Mouse (Mus musculus) hindbrain, embryonic 15.5 days (tissue): Measurements from ENCODE around the gene Zfp672. TPM values are rescaled to one million over a fixed set of nuclear protein-coding genes. Genes with fewer than 3 reads are reported as not detected.
"Not testable (repeated sequence)": the region's sequence is repeated elsewhere in the genome, so short reads cannot be mapped to it uniquely, and the experiment has no call there.

Experiments used
- ATAC-seq: fragments of 200-750 bp; cut with Nextera tagmentation; 2 replicates; pipeline ENCODE4 v1.8.0; 2017; ENCODE audit warnings: low read depth, moderate number of reproducible peaks, moderate TSS enrichment; ENCODE audit not compliant: low FRiP score
- H3K27ac ChIP-seq: fragments of 300-500 bp; sonication (generic); replicated peaks from 2 replicates; pipeline ENCODE4 v1.5.1; 2015; ENCODE audit warnings: mild to moderate bottlenecking, inconsistent platforms
- H3K27me3 ChIP-seq: fragments of 300-500 bp; sonication (generic); 2 replicates; pipeline ENCODE4 v1.6.1; 2015; ENCODE audit warnings: control low read depth, inconsistent platforms
- H3K36me3 ChIP-seq: fragments of 300-500 bp; sonication (generic); 2 replicates; pipeline ENCODE4 v1.6.1; 2015; ENCODE audit warnings: control low read depth, inconsistent platforms
- H3K4me1 ChIP-seq: fragments of 300-500 bp; sonication (generic); replicated peaks from 2 replicates; pipeline ENCODE4 v1.6.1; 2015; ENCODE audit warnings: control low read depth, inconsistent platforms
- H3K4me2 ChIP-seq: fragments of 300-500 bp; sonication (generic); 2 replicates; pipeline ENCODE4 v1.6.1; 2015; ENCODE audit warnings: moderate library complexity, mild to moderate bottlenecking, inconsistent platforms
- H3K4me3 ChIP-seq: fragments of 300-500 bp; sonication (generic); 2 replicates; pipeline ENCODE4 v1.5.1; 2015; ENCODE audit warnings: mild to moderate bottlenecking, inconsistent platforms
- H3K9ac ChIP-seq: fragments of 300-500 bp; sonication (generic); 2 replicates; pipeline ENCODE4 v1.6.1; 2015; ENCODE audit warnings: inconsistent platforms
- H3K9me3 ChIP-seq: fragments of 300-500 bp; sonication (generic); 2 replicates; pipeline ENCODE4 v1.6.1; 2016; ENCODE audit warnings: control low read depth, inconsistent platforms
- WGBS: fragments of 180-500 bp; shearing (Covaris S2); methylation state at CpG from one replicate; pipeline ENCODE4 v1.1.7; 2015; 5-methylcytosine and 5-hydroxymethylcytosine counted together
- polyA plus RNA-seq: library from polyadenylated mRNA; unstranded; fragments of >200 nt; fragmentation: Nextera tagmentation; extraction: Ambion mirVana; gene quantifications from 2 replicates; pipeline ENCODE4 v1.2.1, GENCODE M21; 2015

Zfp672 gene
- polyA plus RNA-seq, 1 experiment from 2014 or later: 37.5 TPM

DNA sequence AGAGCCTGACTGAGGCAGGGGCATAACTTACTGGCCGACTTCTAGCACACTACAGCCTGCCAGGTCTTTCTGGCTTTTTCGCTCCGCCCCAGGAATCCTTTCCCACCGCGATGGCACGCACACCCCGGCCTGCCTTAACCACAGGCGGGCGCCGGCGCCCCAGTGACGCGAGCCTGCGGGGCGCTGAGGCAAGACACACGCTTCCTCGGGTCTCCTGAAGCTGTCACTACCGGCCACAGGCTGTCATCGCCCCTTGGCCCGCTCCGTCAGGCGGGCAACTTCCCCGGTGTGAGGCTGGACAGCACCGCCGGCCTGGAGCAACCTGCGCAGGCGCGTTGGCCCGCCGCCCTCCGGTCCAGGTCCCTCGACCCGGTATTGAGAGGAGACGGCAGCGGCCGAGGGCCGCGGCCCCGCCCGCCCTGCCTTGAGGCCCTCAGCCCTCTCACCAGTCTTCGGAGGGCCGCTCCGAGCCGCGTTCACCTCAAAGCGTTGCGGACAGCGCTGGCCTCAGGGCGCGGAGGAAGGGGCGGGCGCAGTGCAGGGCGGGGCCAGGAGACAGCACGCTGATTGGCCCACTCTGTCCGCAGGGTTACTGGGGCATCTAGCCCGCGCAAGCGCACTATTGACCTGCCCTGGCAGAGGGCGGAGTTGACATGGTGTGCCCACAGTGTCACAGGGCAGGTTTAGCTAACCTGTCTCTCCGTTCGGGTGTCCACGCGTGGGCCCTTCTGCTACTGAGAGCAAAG, 7.1 kb downstream of the Zfp672 start:
- Histone ChIP-seq H3K4me1 (peaks cover 36% of the 10 kb centered on the region), H3K9me3 (no peaks in the 10 kb centered on the region), H3K4me2 (peak overlapping the region; percentile 77), H3K27ac (peak overlapping the region; percentile 97), H3K36me3 (peaks cover 24% of the 10 kb centered on the region), H3K27me3 (no peaks in the 10 kb centered on the region), H3K9ac (peak overlapping the region; percentile 92), H3K4me3 (peak overlapping the region; percentile 81)
- under 1% methylated on average over 57 of the region's 63 CpGs for WGBS
- peak; percentile 98 for ATAC-seq

DNA sequence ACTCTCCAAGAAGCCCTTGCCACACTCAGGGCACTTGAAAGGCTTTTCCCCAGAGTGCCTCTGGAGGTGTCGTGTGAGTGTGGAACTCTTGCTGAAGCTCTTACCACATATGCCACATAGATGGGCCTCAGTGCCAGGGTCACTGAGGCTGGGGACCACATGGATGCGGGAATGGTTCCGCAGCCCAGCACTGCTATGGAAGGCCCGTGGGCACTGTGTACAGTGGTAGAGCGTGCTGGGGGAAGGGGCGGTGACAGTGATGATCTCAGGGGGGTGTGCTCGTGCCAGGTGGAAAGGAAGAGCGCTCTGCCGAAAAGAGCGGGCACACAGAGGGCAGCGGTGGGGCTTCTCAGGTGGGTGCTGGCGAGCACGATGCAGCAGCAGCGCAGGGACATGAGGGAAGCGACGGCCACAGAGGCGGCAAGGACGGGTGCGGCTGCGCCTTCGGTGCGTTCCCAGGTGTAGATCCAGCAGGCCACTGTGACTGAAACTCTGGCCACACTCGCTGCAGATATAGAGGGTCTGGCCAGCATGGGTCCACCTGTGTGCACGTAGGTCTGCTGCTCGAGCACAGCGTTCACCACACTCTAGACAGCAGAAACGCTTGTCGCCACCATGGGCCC, 13.3 kb downstream of the Zfp672 start:
- Histone ChIP-seq H3K9me3 (no peaks in the 10 kb centered on the region), H3K27ac (no peak overlapping the region), H3K27me3 (no peaks in the 10 kb centered on the region), H3K9ac (no peak overlapping the region), H3K4me1 (peaks cover 16% of the 10 kb centered on the region), H3K4me2 (no peak overlapping the region), H3K36me3 (peaks cover 30% of the 10 kb centered on the region), H3K4me3 (no peak overlapping the region)
- peak; percentile 61 for ATAC-seq
- 67% methylated on average over 28 of the region's 28 CpGs for WGBS

GRCm38 (mm10) chr11:58316344-58316743, 13.8 kb downstream of the Zfp672 start:
- Histone ChIP-seq H3K9ac (no peak overlapping the region), H3K4me2 (no peak overlapping the region), H3K4me1 (peaks cover 10% of the 10 kb centered on the region), H3K27ac (no peak overlapping the region), H3K9me3 (no peaks in the 10 kb centered on the region), H3K36me3 (peaks cover 32% of the 10 kb centered on the region), H3K4me3 (no peak overlapping the region), H3K27me3 (no peaks in the 10 kb centered on the region)
- ATAC-seq: peak; percentile 43
- 86% methylated on average over 17 of the region's 17 CpGs for WGBS

DNA sequence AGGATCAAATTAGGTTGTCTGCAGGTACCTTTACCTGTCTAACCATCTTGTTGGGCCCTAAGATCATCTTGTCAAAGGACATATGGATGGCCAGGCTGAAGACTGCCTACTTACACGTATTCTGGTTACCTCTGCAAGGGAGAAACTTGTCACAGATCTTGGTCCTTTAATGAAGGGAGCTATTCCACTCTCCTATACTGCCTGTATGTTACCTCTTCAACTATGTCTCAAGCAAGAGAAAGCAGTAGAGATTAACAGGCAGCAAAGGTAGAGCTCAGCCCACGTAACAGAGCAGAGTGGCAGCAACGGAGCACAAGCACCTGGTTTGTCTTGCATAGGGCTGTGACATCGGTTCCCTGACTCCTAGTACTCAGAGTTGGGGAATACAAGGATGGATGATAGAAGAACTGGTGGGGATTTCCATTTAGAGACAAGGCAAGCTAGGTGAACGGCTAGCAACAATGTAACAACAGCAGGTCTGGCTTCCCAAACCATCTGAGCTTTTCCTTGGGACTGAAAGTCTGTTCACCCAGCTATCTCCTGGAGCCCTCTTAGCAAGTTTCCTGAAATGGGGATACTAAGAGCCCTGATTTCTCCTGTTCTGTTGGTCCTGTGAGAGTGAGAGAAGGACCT, 14.5 kb downstream of the Zfp672 start:
- Histone ChIP-seq H3K9ac (no peak overlapping the region), H3K4me2 (no peak overlapping the region), H3K4me3 (no peak overlapping the region), H3K27me3 (no peaks in the 10 kb centered on the region), H3K27ac (no peak overlapping the region), H3K36me3 (peaks cover 32% of the 10 kb centered on the region), H3K4me1 (peaks cover 5% of the 10 kb centered on the region; the same call in 1 of the 2 replicates), H3K9me3 (no peaks in the 10 kb centered on the region)
- no peak for ATAC-seq
- WGBS: 94% methylated on average over 5 of the region's 5 CpGs

GRCm38 (mm10) chr11:58314069-58314468, 16.1 kb downstream of the Zfp672 start:
- Histone ChIP-seq H3K27ac (no peak overlapping the region), H3K9me3 (no peaks in the 10 kb centered on the region), H3K4me2 (no peak overlapping the region), H3K27me3 (no peaks in the 10 kb centered on the region), H3K36me3 (peaks cover 23% of the 10 kb centered on the region), H3K4me1 (no peaks in the 10 kb centered on the region), H3K4me3 (no peak overlapping the region), H3K9ac (no peak overlapping the region)
- no peak for ATAC-seq
- 63% methylated on average over 6 of the region's 6 CpGs for WGBS

- 96% methylated on average over 9 of the region's 9 CpGs for WGBS
- H3K9ac ChIP-seq: no peak overlapping the region
- H3K27ac ChIP-seq: no peak overlapping the region
- H3K4me3 ChIP-seq: no peak overlapping the region
- H3K9me3 ChIP-seq: no peaks in the 10 kb centered on the region
- H3K36me3 ChIP-seq: 0 out of 2 replicates have a peak, but pooled peaks cover 3% of the 10 kb centered on the region
- H3K27me3 ChIP-seq: no peaks in the 10 kb centered on the region
- H3K4me2 ChIP-seq: no peak overlapping the region
- H3K4me1 ChIP-seq: peaks cover 23% of the 10 kb centered on the region
- no peak for ATAC-seq
Measured at GRCm38 (mm10) chr11:58308661-58309060, 21.5 kb downstream of the Zfp672 start.

GRCm38 (mm10) chr11:58307411-58308080, 22.6 kb downstream of the Zfp672 start:
- WGBS: under 1% methylated on average over 42 of the region's 42 CpGs
- H3K36me3 ChIP-seq: 0 out of 2 replicates have a peak, but pooled peaks cover 3% of the 10 kb centered on the region
- no peaks in the 10 kb centered on the region for H3K27me3 ChIP-seq
- H3K9me3 ChIP-seq: no peaks in the 10 kb centered on the region
- H3K4me2 ChIP-seq: peak overlapping the region; percentile 99
- peak overlapping the region; percentile 54 for H3K4me3 ChIP-seq
- peak; percentile 33 for ATAC-seq
- peak overlapping the region; percentile 80 for H3K27ac ChIP-seq
- peaks cover 26% of the 10 kb centered on the region for H3K4me1 ChIP-seq
- peak overlapping the region; percentile 70 for H3K9ac ChIP-seq

DNA sequence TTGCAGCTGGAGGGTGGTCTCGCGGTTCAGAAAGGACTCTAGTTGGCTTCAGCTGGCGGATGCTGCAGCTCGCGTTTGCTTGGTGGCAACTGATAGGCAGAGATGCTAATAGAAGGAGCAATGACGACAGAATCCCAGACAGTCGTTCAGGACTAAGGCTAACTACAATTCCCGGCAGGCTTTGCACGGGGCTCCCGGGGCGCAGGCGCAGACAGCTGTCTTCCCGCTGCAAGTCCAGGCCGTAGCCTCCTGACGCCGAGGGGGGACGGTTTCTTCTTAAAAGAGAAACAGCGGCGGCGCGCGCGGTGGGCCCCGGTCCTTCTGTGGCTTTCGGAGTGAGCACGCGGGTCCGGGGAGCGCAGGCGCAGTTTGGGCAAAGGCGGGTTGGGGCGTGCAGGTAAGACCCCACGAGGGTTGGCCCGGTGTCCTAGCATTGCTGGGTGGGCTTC, 23.3 kb downstream of the Zfp672 start, which contains the start of gene Zfp692:
Zfp692 (plus strand) TSS at position 210 of the 449 bp plus-strand sequence.
- peaks cover 26% of the 10 kb centered on the region for H3K4me1 ChIP-seq
- no peaks in the 10 kb centered on the region for H3K27me3 ChIP-seq
- H3K36me3 ChIP-seq: 0 out of 2 replicates have a peak, but pooled peaks cover 3% of the 10 kb centered on the region
- H3K4me3 ChIP-seq: peak within 1 kb of the TSS; percentile 54
- H3K27ac ChIP-seq: peak within 1 kb of the TSS; percentile 80
- WGBS: under 1% methylated on average over 34 of the region's 34 CpGs
- peak within 1 kb of the TSS; percentile 70 for H3K9ac ChIP-seq
- ATAC-seq: peak; percentile 89
- no peaks in the 10 kb centered on the region for H3K9me3 ChIP-seq
- peak within 1 kb of the TSS; percentile 99 for H3K4me2 ChIP-seq

- ATAC-seq, H3K27ac ChIP-seq, H3K9ac ChIP-seq, H3K4me3 ChIP-seq, H3K36me3 ChIP-seq, H3K27me3 ChIP-seq, H3K4me2 ChIP-seq, H3K9me3 ChIP-seq: not testable (repeated sequence)
- H3K4me1 ChIP-seq: peaks cover 36% of the 10 kb centered on the region
- 94% methylated on average over 8 of the region's 8 CpGs for WGBS
Measured at GRCm38 (mm10) chr11:58305299-58305698, 24.8 kb downstream of the Zfp672 start.

GRCm38 (mm10) chr11:58303594-58303993, 26.5 kb downstream of the Zfp672 start:
- ATAC-seq: no peak
- Histone ChIP-seq H3K9me3 (no peaks in the 10 kb centered on the region), H3K27ac (no peak overlapping the region), H3K4me1 (peaks cover 36% of the 10 kb centered on the region), H3K36me3 (no peaks in the 10 kb centered on the region), H3K27me3 (no peaks in the 10 kb centered on the region), H3K9ac (0 out of 2 replicates have a peak overlapping the region, but pooled peaks have one; percentile 2), H3K4me2 (peak overlapping the region; percentile 74), H3K4me3 (peak overlapping the region; percentile 75)
- 15% methylated on average over 7 of the region's 7 CpGs for WGBS

DNA sequence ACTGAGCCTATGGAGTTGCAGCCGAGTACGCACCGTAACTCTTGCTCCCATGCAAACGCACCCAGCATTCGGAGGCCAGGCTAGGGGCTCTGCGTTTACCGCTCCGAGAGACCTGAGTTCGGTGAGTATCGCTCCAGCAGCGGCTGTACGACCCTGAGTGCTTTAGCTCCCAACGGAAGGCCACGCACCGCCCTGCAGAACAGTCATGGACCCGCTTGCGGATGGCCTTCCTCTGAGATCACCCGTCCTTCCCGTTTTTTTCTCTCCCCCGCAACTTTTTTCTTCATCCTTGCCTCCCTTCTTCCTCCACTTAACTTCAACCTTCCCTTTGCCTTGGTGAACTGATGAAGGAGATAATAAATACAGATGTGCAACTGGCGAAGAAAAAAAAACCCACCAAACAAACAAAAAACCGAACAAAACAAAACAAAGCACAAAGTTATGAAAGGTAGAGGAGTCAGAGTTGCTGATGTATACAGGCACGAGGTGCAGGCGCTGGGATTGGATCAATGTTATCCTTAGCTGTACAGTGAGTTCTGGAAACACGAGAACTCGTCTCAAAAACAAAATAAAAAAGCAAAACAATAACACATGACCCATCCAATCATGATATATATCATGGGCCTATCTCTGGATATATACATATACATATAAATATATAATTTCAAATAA, 27.2 kb downstream of the Zfp672 start:
- Histone ChIP-seq H3K4me3 (peak overlapping the region; percentile 75), H3K36me3 (no peaks in the 10 kb centered on the region), H3K4me1 (peaks cover 32% of the 10 kb centered on the region), H3K9me3 (no peaks in the 10 kb centered on the region), H3K27me3 (no peaks in the 10 kb centered on the region), H3K4me2 (peak overlapping the region; percentile 74), H3K27ac (peak overlapping the region; percentile 81), H3K9ac (peak overlapping the region; percentile 49)
- peak; percentile 49 for ATAC-seq
- 2% methylated on average over 26 of the region's 26 CpGs for WGBS
